Mouse (Mus musculus) neural tube, embryonic 13.5 days (tissue): ENCODE measurements at regions not wholly inside any gene's neighbourhood (a gene's known extent, or its start where the extent isn't known, plus 50 kb on each side); places are given as distances from the start of the nearest gene placed in this dataset.

Experiments
- ATAC-seq: fragments of 200-750 bp; cut with Nextera tagmentation; 2 replicates; pipeline ENCODE4 v1.8.0; 2017; ENCODE audit warnings: low read depth, mild to moderate bottlenecking, moderate TSS enrichment, moderate library complexity
- H3K27ac ChIP-seq: fragments of 300-500 bp; sonication (generic); replicated peaks from 2 replicates; pipeline ENCODE4 v1.5.1; 2015; ENCODE audit warnings: moderate library complexity, mild to moderate bottlenecking, inconsistent platforms
- H3K27me3 ChIP-seq: fragments of 300-500 bp; sonication (generic); 2 replicates; pipeline ENCODE4 v1.6.1; 2015; ENCODE audit warnings: mild to moderate bottlenecking, inconsistent platforms
- H3K36me3 ChIP-seq: fragments of 300-500 bp; sonication (generic); 2 replicates; pipeline ENCODE4 v1.6.1; 2015; ENCODE audit warnings: mild to moderate bottlenecking, inconsistent platforms
- H3K4me1 ChIP-seq: fragments of 300-500 bp; sonication (generic); replicated peaks from 2 replicates; pipeline ENCODE4 v1.6.1; 2015; ENCODE audit warnings: inconsistent platforms
- H3K4me2 ChIP-seq: fragments of 300-500 bp; sonication (generic); 2 replicates; pipeline ENCODE4 v1.6.1; 2015; ENCODE audit warnings: inconsistent platforms, mild to moderate bottlenecking, moderate library complexity
- H3K4me3 ChIP-seq: fragments of 300-500 bp; sonication (generic); 2 replicates; pipeline ENCODE4 v1.5.1; 2015; ENCODE audit warnings: mild to moderate bottlenecking, inconsistent platforms
- H3K9ac ChIP-seq: fragments of 300-500 bp; sonication (generic); 2 replicates; pipeline ENCODE4 v1.6.1; 2015; ENCODE audit warnings: moderate library complexity, mild to moderate bottlenecking, inconsistent platforms
- H3K9me3 ChIP-seq: fragments of 300-500 bp; sonication (generic); 2 replicates; pipeline ENCODE4 v1.6.1; 2016; ENCODE audit warnings: inconsistent platforms
- WGBS: fragments of 180-500 bp; shearing (Covaris S2); methylation state at CpG from one replicate; pipeline ENCODE4 v1.1.7; 2015; 5-methylcytosine and 5-hydroxymethylcytosine counted together

- H3K9ac ChIP-seq = no peak overlapping the region
- H3K27ac ChIP-seq = no peak overlapping the region
- no peak overlapping the region for H3K4me3 ChIP-seq
- no peak overlapping the region for H3K4me2 ChIP-seq
- H3K36me3 ChIP-seq = no peaks in the 10 kb centered on the region
- 93% methylated on average over 3 of the region's 3 CpGs for WGBS
- no peaks in the 10 kb centered on the region for H3K4me1 ChIP-seq
- H3K27me3 ChIP-seq = no peaks in the 10 kb centered on the region
- H3K9me3 ChIP-seq = no peaks in the 10 kb centered on the region
- no peak for ATAC-seq
Measured at GRCm38 (mm10) chr15:62484350-62484749, 1360.6 kb downstream of the Gsdmc2 start.

- WGBS = 82% methylated on average over 1 of the region's 1 CpGs
- Histone ChIP-seq H3K4me2 (no peak overlapping the region), H3K9ac (no peak overlapping the region), H3K4me1 (no peaks in the 10 kb centered on the region), H3K4me3 (no peak overlapping the region), H3K27me3 (no peaks in the 10 kb centered on the region), H3K27ac (no peak overlapping the region), H3K36me3 (no peaks in the 10 kb centered on the region), H3K9me3 (no peaks in the 10 kb centered on the region)
- ATAC-seq = no peak
Measured at GRCm38 (mm10) chr15:62483534-62483933, 1361.4 kb downstream of the Gsdmc2 start.

GRCm38 (mm10) chr15:62482357-62482756 lies 1362.6 kb downstream of the Gsdmc2 start:
- no peak overlapping the region for H3K27ac ChIP-seq
- H3K9me3 ChIP-seq = no peaks in the 10 kb centered on the region
- no peak overlapping the region for H3K4me2 ChIP-seq
- no peaks in the 10 kb centered on the region for H3K4me1 ChIP-seq
- WGBS = 88% methylated on average over 7 of the region's 7 CpGs
- no peak overlapping the region for H3K9ac ChIP-seq
- no peak overlapping the region for H3K4me3 ChIP-seq
- no peaks in the 10 kb centered on the region for H3K36me3 ChIP-seq
- H3K27me3 ChIP-seq = no peaks in the 10 kb centered on the region
- no peak for ATAC-seq

GRCm38 (mm10) chr15:62477779-62478178 lies 1367.2 kb downstream of the Gsdmc2 start:
- no peak overlapping the region for H3K4me3 ChIP-seq
- no peaks in the 10 kb centered on the region for H3K4me1 ChIP-seq
- H3K27ac ChIP-seq = no peak overlapping the region
- no peaks in the 10 kb centered on the region for H3K9me3 ChIP-seq
- no peak for ATAC-seq
- WGBS = 90% methylated on average over 2 of the region's 2 CpGs
- H3K27me3 ChIP-seq = peaks cover 43% of the 10 kb centered on the region
- H3K4me2 ChIP-seq = no peak overlapping the region
- no peaks in the 10 kb centered on the region for H3K36me3 ChIP-seq
- no peak overlapping the region for H3K9ac ChIP-seq

GRCm38 (mm10) chr15:62476452-62476851 lies 1368.5 kb downstream of the Gsdmc2 start:
- Histone ChIP-seq H3K4me1 (no peaks in the 10 kb centered on the region), H3K27me3 (peaks cover 57% of the 10 kb centered on the region), H3K27ac (no peak overlapping the region), H3K4me2 (no peak overlapping the region), H3K9ac (no peak overlapping the region), H3K9me3 (no peaks in the 10 kb centered on the region), H3K4me3 (no peak overlapping the region), H3K36me3 (no peaks in the 10 kb centered on the region)
- 80% methylated on average over 4 of the region's 4 CpGs for WGBS
- ATAC-seq = no peak

- 16% methylated on average over 7 of the region's 7 CpGs for WGBS
- ATAC-seq = peak; percentile 87
- H3K9me3 ChIP-seq = no peaks in the 10 kb centered on the region
- H3K9ac ChIP-seq = no peak overlapping the region
- no peak overlapping the region for H3K4me2 ChIP-seq
- no peaks in the 10 kb centered on the region for H3K36me3 ChIP-seq
- no peak overlapping the region for H3K4me3 ChIP-seq
- H3K4me1 ChIP-seq = peaks cover 12% of the 10 kb centered on the region
- no peak overlapping the region for H3K27ac ChIP-seq
- peaks cover 81% of the 10 kb centered on the region for H3K27me3 ChIP-seq
Measured at GRCm38 (mm10) chr15:62470683-62471331, 1374.2 kb downstream of the Gsdmc2 start.

- H3K4me1 ChIP-seq = peaks cover 18% of the 10 kb centered on the region
- no peak overlapping the region for H3K27ac ChIP-seq
- no peak for ATAC-seq
- H3K4me3 ChIP-seq = no peak overlapping the region
- H3K9me3 ChIP-seq = no peaks in the 10 kb centered on the region
- H3K27me3 ChIP-seq = peaks cover 54% of the 10 kb centered on the region
- H3K9ac ChIP-seq = no peak overlapping the region
- no peak overlapping the region for H3K4me2 ChIP-seq
- H3K36me3 ChIP-seq = no peaks in the 10 kb centered on the region
- WGBS = 31% methylated on average over 3 of the region's 3 CpGs
Measured at GRCm38 (mm10) chr15:62468076-62468475, 1376.9 kb downstream of the Gsdmc2 start.

- no peaks in the 10 kb centered on the region for H3K9me3 ChIP-seq
- no peak overlapping the region for H3K27ac ChIP-seq
- H3K9ac ChIP-seq = no peak overlapping the region
- peaks cover 42% of the 10 kb centered on the region for H3K27me3 ChIP-seq
- no peak overlapping the region for H3K4me2 ChIP-seq
- peaks cover 27% of the 10 kb centered on the region for H3K4me1 ChIP-seq
- ATAC-seq = no peak
- H3K36me3 ChIP-seq = no peaks in the 10 kb centered on the region
- no peak overlapping the region for H3K4me3 ChIP-seq
Measured at GRCm38 (mm10) chr15:62466856-62467255, 1378.1 kb downstream of the Gsdmc2 start.

- H3K4me2 ChIP-seq = no peak overlapping the region
- no peak overlapping the region for H3K4me3 ChIP-seq
- H3K27me3 ChIP-seq = peaks cover 31% of the 10 kb centered on the region
- ATAC-seq = peak; percentile 40; the same call in 1 of the 2 replicates
- H3K4me1 ChIP-seq = peaks cover 16% of the 10 kb centered on the region
- no peaks in the 10 kb centered on the region for H3K36me3 ChIP-seq
- H3K9me3 ChIP-seq = no peaks in the 10 kb centered on the region
- no peak overlapping the region for H3K27ac ChIP-seq
- WGBS = 52% methylated on average over 6 of the region's 6 CpGs
- H3K9ac ChIP-seq = no peak overlapping the region
Measured at GRCm38 (mm10) chr15:62465026-62465839, 1379.7 kb downstream of the Gsdmc2 start.

GRCm38 (mm10) chr15:62462698-62463097 lies 1382.3 kb downstream of the Gsdmc2 start:
- H3K27ac ChIP-seq = no peak overlapping the region
- H3K9ac ChIP-seq = no peak overlapping the region
- no peaks in the 10 kb centered on the region for H3K9me3 ChIP-seq
- H3K4me3 ChIP-seq = no peak overlapping the region
- no peaks in the 10 kb centered on the region for H3K36me3 ChIP-seq
- H3K27me3 ChIP-seq = peaks cover 15% of the 10 kb centered on the region
- WGBS = 13% methylated on average over 3 of the region's 3 CpGs
- ATAC-seq = peak; percentile 59; the same call in 1 of the 2 replicates
- H3K4me1 ChIP-seq = 0 out of 2 replicates have a peak, but pooled peaks cover 14% of the 10 kb centered on the region
- no peak overlapping the region for H3K4me2 ChIP-seq

- no peaks in the 10 kb centered on the region for H3K9me3 ChIP-seq
- H3K4me2 ChIP-seq = no peak overlapping the region
- no peaks in the 10 kb centered on the region for H3K36me3 ChIP-seq
- H3K27ac ChIP-seq = no peak overlapping the region
- H3K4me3 ChIP-seq = no peak overlapping the region
- 0 out of 2 replicates have a peak, but pooled peaks cover 14% of the 10 kb centered on the region for H3K4me1 ChIP-seq
- no peak for ATAC-seq
- no peak overlapping the region for H3K9ac ChIP-seq
- H3K27me3 ChIP-seq = peaks cover 8% of the 10 kb centered on the region
- WGBS = 88% methylated on average over 7 of the region's 7 CpGs
Measured at GRCm38 (mm10) chr15:62461398-62462051, 1383.5 kb downstream of the Gsdmc2 start.

- no peak for ATAC-seq
- Histone ChIP-seq H3K36me3 (no peaks in the 10 kb centered on the region), H3K4me3 (no peak overlapping the region), H3K4me1 (0 out of 2 replicates have a peak, but pooled peaks cover 14% of the 10 kb centered on the region), H3K27ac (no peak overlapping the region), H3K27me3 (no peaks in the 10 kb centered on the region), H3K9me3 (no peaks in the 10 kb centered on the region), H3K4me2 (no peak overlapping the region), H3K9ac (no peak overlapping the region)
- WGBS = 93% methylated on average over 2 of the region's 2 CpGs
Measured at GRCm38 (mm10) chr15:62460724-62461123, 1384.3 kb downstream of the Gsdmc2 start.
